Mouse (Mus musculus) liver, postnatal 0 days (tissue): ENCODE results near the gene Tmc4. TPM values are rescaled to one million over a fixed set of nuclear protein-coding genes. Genes with fewer than 3 reads are reported as not detected.

Experiments used
- ATAC-seq: fragments of 200-750 bp; cut with Nextera tagmentation; 2 replicates; pipeline ENCODE4 v1.8.0; 2017; ENCODE audit warnings: mild to moderate bottlenecking, moderate library complexity
- DNase-seq: peaks from one replicate; pipeline ENCODE4 v3.0.0-alpha.2; 2016
- H3K27ac ChIP-seq: fragments of 300-500 bp; sonication (generic); 2 replicates; pipeline ENCODE4 v1.5.1; 2014; ENCODE audit warnings: antibody characterized with exemption, moderate library complexity, mild to moderate bottlenecking, low read depth
- H3K27me3 ChIP-seq: fragments of 300-500 bp; sonication (generic); 2 replicates; pipeline ENCODE4 v1.6.1; 2014; ENCODE audit warnings: low read length, control low read depth, mixed read lengths; ENCODE audit not compliant: insufficient read depth
- H3K36me3 ChIP-seq: fragments of 300-500 bp; sonication (generic); replicated peaks from 2 replicates; pipeline ENCODE4 v1.6.1; 2014; ENCODE audit warnings: mild to moderate bottlenecking, control low read depth, low read length, moderate library complexity, mixed read lengths; ENCODE audit not compliant: insufficient read depth
- H3K4me1 ChIP-seq: fragments of 300-500 bp; sonication (generic); 2 replicates; pipeline ENCODE4 v1.6.1; 2014; ENCODE audit warnings: antibody characterized with exemption, mild to moderate bottlenecking, control low read depth; ENCODE audit not compliant: insufficient read depth
- H3K4me2 ChIP-seq: fragments of 300-500 bp; sonication (generic); 2 replicates; pipeline ENCODE4 v1.6.1; 2014; ENCODE audit warnings: low read depth, mild to moderate bottlenecking, low read length, moderate library complexity, mixed read lengths
- H3K4me3 ChIP-seq: fragments of 300-500 bp; sonication (generic); 2 replicates; pipeline ENCODE4 v1.5.1; 2014; ENCODE audit warnings: low read depth, low read length
- H3K9ac ChIP-seq: fragments of 300-500 bp; sonication (generic); replicated peaks from 2 replicates; pipeline ENCODE4 v1.6.1; 2014; ENCODE audit warnings: mild to moderate bottlenecking, moderate library complexity
- H3K9me3 ChIP-seq: fragments of 300-500 bp; sonication (generic); 2 replicates; pipeline ENCODE4 v1.6.1; 2016; ENCODE audit warnings: mild to moderate bottlenecking, control low read depth, low read length, mixed read lengths
- CTCF ChIP-seq: sonication (generic); IDR thresholded peaks from 2 replicates; pipeline ENCODE4 v1.5.1; 2016; ENCODE audit warnings: antibody characterized with exemption, low read depth
- EP300 ChIP-seq: IDR thresholded peaks from 2 replicates; pipeline ENCODE4 v1.6.1; 2016; ENCODE audit warnings: antibody characterized with exemption, low read depth, mild to moderate bottlenecking
- WGBS: fragments of 180-500 bp; shearing (Covaris S2); extraction: QIAGEN DNeasy Blood & Tissue Kit; methylation state at CpG from one replicate; pipeline ENCODE4 v1.1.7; 2014; ENCODE audit not compliant: insufficient replicate concordance; 5-methylcytosine and 5-hydroxymethylcytosine counted together
- polyA plus RNA-seq: library from polyadenylated mRNA; unstranded; fragments of >200 nt; fragmentation: Nextera tagmentation; extraction: Ambion mirVana; gene quantifications from 2 replicates; pipeline ENCODE4 v1.2.1, GENCODE M21; 2015

Tmc4 gene
- polyA plus RNA-seq, 1 experiment from 2014 or later = 4.7 TPM

GRCm38 (mm10) chr7:3683908-3684550 lies 6.7 kb upstream of the Tmc4 start:
- Histone ChIP-seq H3K9ac (no peak overlapping the region), H3K9me3 (no peaks in the 10 kb centered on the region), H3K4me1 (no peaks in the 10 kb centered on the region), H3K4me3 (no peak overlapping the region), H3K27ac (no peak overlapping the region), H3K36me3 (peaks cover 27% of the 10 kb centered on the region), H3K4me2 (no peak overlapping the region), H3K27me3 (no peaks in the 10 kb centered on the region)
- ATAC-seq = no peak
- DNase-seq = no peak
- WGBS = 85% methylated on average over 10 of the region's 10 CpGs
- no peak for TF ChIP-seq CTCF
- TF ChIP-seq EP300 = no peak

GRCm38 (mm10) chr7:3676371-3676770 lies 982 bp downstream of the Tmc4 start:
- Histone ChIP-seq H3K36me3 (no peaks in the 10 kb centered on the region), H3K27ac (no peak overlapping the region), H3K4me3 (no peak overlapping the region), H3K27me3 (no peaks in the 10 kb centered on the region), H3K9me3 (no peaks in the 10 kb centered on the region), H3K4me1 (no peaks in the 10 kb centered on the region), H3K9ac (no peak overlapping the region), H3K4me2 (no peak overlapping the region)
- TF ChIP-seq EP300 (no peak), CTCF (no peak)
- WGBS = 89% methylated on average over 12 of the region's 12 CpGs
- ATAC-seq = no peak
- no peak for DNase-seq

- no peaks in the 10 kb centered on the region for H3K27me3 ChIP-seq
- no peak overlapping the region for H3K9ac ChIP-seq
- ATAC-seq = no peak
- WGBS = 63% methylated on average over 3 of the region's 3 CpGs
- DNase-seq = no peak
- no peak overlapping the region for H3K4me3 ChIP-seq
- H3K4me1 ChIP-seq = no peaks in the 10 kb centered on the region
- TF ChIP-seq CTCF (no peak), EP300 (no peak)
- no peaks in the 10 kb centered on the region for H3K36me3 ChIP-seq
- no peak overlapping the region for H3K4me2 ChIP-seq
- H3K27ac ChIP-seq = no peak overlapping the region
- no peaks in the 10 kb centered on the region for H3K9me3 ChIP-seq
Measured at GRCm38 (mm10) chr7:3675228-3675548, 2.2 kb downstream of the Tmc4 start.

GRCm38 (mm10) chr7:3674507-3675227 lies 2.7 kb downstream of the Tmc4 start:
- TF ChIP-seq EP300 (no peak), CTCF (peak; percentile 95)
- no peaks in the 10 kb centered on the region for H3K27me3 ChIP-seq
- no peak overlapping the region for H3K4me3 ChIP-seq
- no peak overlapping the region for H3K27ac ChIP-seq
- H3K4me1 ChIP-seq = no peaks in the 10 kb centered on the region
- no peaks in the 10 kb centered on the region for H3K36me3 ChIP-seq
- H3K9me3 ChIP-seq = no peaks in the 10 kb centered on the region
- no peak overlapping the region for H3K9ac ChIP-seq
- DNase-seq = peak; percentile 88
- peak; percentile 89 for ATAC-seq
- 51% methylated on average over 10 of the region's 10 CpGs for WGBS
- H3K4me2 ChIP-seq = no peak overlapping the region

- WGBS = 30% methylated on average over 14 of the region's 14 CpGs
- Histone ChIP-seq H3K27me3 (no peaks in the 10 kb centered on the region), H3K4me1 (peaks cover 19% of the 10 kb centered on the region), H3K27ac (peak overlapping the region; percentile 18; the same call in 1 of the 2 replicates), H3K4me3 (peak overlapping the region; percentile 80), H3K9ac (peak overlapping the region; percentile 48; the same call in 1 of the 2 replicates), H3K9me3 (no peaks in the 10 kb centered on the region), H3K36me3 (peaks cover 17% of the 10 kb centered on the region), H3K4me2 (peak overlapping the region; percentile 91)
- TF ChIP-seq EP300 = no peak
- peak; percentile 35 for TF ChIP-seq CTCF
- DNase-seq = no peak
- no peak for ATAC-seq
Measured at GRCm38 (mm10) chr7:3666921-3667391, 10.4 kb downstream of the Tmc4 start.

GRCm38 (mm10) chr7:3665215-3666114 lies 11.9 kb downstream of the Tmc4 start, which contains the start of gene Leng1:
Leng1 (minus strand) TSS chr7:3665840.
- ATAC-seq = peak; percentile 99
- Histone ChIP-seq H3K36me3 (peaks cover 32% of the 10 kb centered on the region), H3K27ac (peak within 1 kb of the TSS; percentile 95), H3K4me2 (peak within 1 kb of the TSS; percentile 91), H3K9me3 (no peaks in the 10 kb centered on the region), H3K9ac (peak within 1 kb of the TSS; percentile 91), H3K4me3 (peak within 1 kb of the TSS; percentile 80), H3K4me1 (peaks cover 19% of the 10 kb centered on the region), H3K27me3 (no peaks in the 10 kb centered on the region)
- 4% methylated on average over 45 of the region's 45 CpGs for WGBS
- DNase-seq = peak; percentile 95
- no peak for TF ChIP-seq CTCF
